Mouse (Mus musculus) forebrain, embryonic 15.5 days (tissue): ENCODE data around the gene Elovl4. TPM values are rescaled to one million over a fixed set of nuclear protein-coding genes. Genes with fewer than 3 reads are reported as not detected.

Experiments used
- ATAC-seq: fragments of 200-750 bp; cut with Nextera tagmentation; replicated peaks from 2 replicates; pipeline ENCODE4 v1.8.0; 2017; ENCODE audit warnings: mild to moderate bottlenecking, moderate TSS enrichment, moderate library complexity
- H3K27ac ChIP-seq: fragments of 300-500 bp; sonication (generic); replicated peaks from 2 replicates; pipeline ENCODE4 v1.5.1; 2015; ENCODE audit warnings: mild to moderate bottlenecking, inconsistent platforms
- H3K27me3 ChIP-seq: fragments of 300-500 bp; sonication (generic); 2 replicates; pipeline ENCODE4 v1.6.1; 2015; ENCODE audit warnings: inconsistent platforms
- H3K36me3 ChIP-seq: fragments of 300-500 bp; sonication (generic); 2 replicates; pipeline ENCODE4 v1.6.1; 2015; ENCODE audit warnings: mild to moderate bottlenecking, inconsistent platforms
- H3K4me1 ChIP-seq: fragments of 300-500 bp; sonication (generic); 2 replicates; pipeline ENCODE4 v1.6.1; 2015; ENCODE audit warnings: inconsistent platforms
- H3K4me2 ChIP-seq: fragments of 300-500 bp; sonication (generic); replicated peaks from 2 replicates; pipeline ENCODE4 v1.6.1; 2015; ENCODE audit warnings: mild to moderate bottlenecking, inconsistent platforms
- H3K4me3 ChIP-seq: fragments of 300-500 bp; sonication (generic); 2 replicates; pipeline ENCODE4 v1.5.1; 2015; ENCODE audit warnings: mild to moderate bottlenecking, inconsistent platforms
- H3K9ac ChIP-seq: fragments of 300-500 bp; sonication (generic); replicated peaks from 2 replicates; pipeline ENCODE4 v1.6.1; 2015; ENCODE audit warnings: mild to moderate bottlenecking, inconsistent platforms
- H3K9me3 ChIP-seq: fragments of 300-500 bp; sonication (generic); 2 replicates; pipeline ENCODE4 v1.6.1; 2016; ENCODE audit warnings: inconsistent platforms
- WGBS: fragments of 180-500 bp; shearing (Covaris S2); methylation state at CpG from one replicate; pipeline ENCODE4 v1.1.7; 2015; ENCODE audit warnings: mixed read lengths; 5-methylcytosine and 5-hydroxymethylcytosine counted together
- polyA plus RNA-seq: library from polyadenylated mRNA; unstranded; fragments of >200 nt; fragmentation: Nextera tagmentation; extraction: Ambion mirVana; gene quantifications from 2 replicates; pipeline ENCODE4 v1.2.1, GENCODE M21; 2015

Gene Elovl4
- polyA plus RNA-seq, 1 experiment from 2014 or later = 72.0 TPM

DNA sequence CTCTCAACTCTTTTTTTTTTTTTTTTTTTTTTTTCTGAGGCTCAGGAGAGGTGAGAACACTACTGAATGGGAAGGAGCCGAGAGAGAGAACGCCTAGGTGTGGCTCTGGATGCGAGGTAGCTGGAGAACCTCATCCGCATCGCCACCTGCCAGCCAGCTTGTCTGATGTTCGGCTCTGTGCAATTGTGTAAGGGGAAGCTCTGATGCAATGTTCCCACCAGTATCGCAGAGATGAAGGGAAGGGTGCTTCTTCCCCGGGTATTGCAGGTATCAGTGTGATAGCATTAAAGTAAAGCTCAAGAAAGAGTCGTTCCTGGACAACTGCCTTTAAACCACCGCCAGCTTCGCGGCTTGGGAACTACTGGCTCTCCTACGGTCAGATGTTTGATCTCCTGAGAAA is 1.7 kb downstream of the Elovl4 start:
- H3K9me3 ChIP-seq = no peaks in the 10 kb centered on the region
- no peak overlapping the region for H3K27ac ChIP-seq
- peak overlapping the region; percentile 17; the same call in 1 of the 2 replicates for H3K9ac ChIP-seq
- no peak for ATAC-seq
- peak overlapping the region; percentile 94 for H3K4me3 ChIP-seq
- no peaks in the 10 kb centered on the region for H3K36me3 ChIP-seq
- H3K4me1 ChIP-seq = peaks cover 31% of the 10 kb centered on the region
- peak overlapping the region; percentile 91 for H3K4me2 ChIP-seq
- no peaks in the 10 kb centered on the region for H3K27me3 ChIP-seq
- WGBS = 68% methylated on average over 13 of the region's 13 CpGs

DNA sequence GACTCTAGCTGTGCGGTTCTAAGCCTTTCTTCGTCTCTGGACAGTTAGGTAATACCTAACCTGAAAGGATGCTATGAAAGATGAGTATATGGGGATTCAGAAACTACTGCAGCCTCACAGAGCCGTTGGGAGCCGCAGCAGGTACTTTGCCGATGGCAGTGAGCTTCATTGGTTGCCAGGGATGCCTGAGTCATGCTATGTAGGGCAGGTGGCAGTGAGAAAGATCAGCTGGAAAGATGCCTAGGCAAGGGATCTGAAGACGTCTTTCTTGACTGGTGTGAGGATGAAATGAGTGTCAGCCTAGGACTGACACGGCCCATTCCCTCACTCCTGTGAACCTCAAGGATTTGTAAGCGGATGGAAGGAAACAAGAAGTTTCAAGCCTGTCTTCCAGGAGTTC is 8.2 kb downstream of the Elovl4 start:
- no peak overlapping the region for H3K4me3 ChIP-seq
- no peak overlapping the region for H3K9ac ChIP-seq
- no peaks in the 10 kb centered on the region for H3K36me3 ChIP-seq
- H3K27ac ChIP-seq = no peak overlapping the region
- H3K4me2 ChIP-seq = no peak overlapping the region
- ATAC-seq = no peak
- no peaks in the 10 kb centered on the region for H3K9me3 ChIP-seq
- no peaks in the 10 kb centered on the region for H3K27me3 ChIP-seq
- H3K4me1 ChIP-seq = 0 out of 2 replicates have a peak, but pooled peaks cover 3% of the 10 kb centered on the region
- 80% methylated on average over 8 of the region's 8 CpGs for WGBS

DNA sequence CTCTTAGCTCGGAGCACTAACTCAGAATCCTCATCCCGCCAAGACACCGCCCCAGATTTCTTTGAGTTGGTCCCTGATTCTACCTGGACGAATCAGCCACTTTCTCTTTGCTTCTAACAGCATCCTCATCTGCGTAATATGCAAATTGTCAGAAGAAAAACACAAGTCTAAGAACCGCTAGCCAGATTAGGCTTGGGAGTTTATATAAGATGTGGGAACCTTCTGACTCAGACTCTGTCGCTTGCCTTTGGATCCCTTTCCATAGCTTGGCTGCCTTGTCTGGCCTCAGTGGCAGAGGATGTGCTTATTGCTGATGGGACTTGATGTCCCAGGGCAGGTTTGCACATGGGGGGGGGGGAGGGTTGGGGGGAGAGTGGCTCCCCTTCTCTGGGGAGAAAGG is 9.2 kb downstream of the Elovl4 start:
- H3K27me3 ChIP-seq = no peaks in the 10 kb centered on the region
- no peaks in the 10 kb centered on the region for H3K9me3 ChIP-seq
- ATAC-seq = no peak
- no peak overlapping the region for H3K4me2 ChIP-seq
- H3K4me1 ChIP-seq = no peaks in the 10 kb centered on the region
- 88% methylated on average over 7 of the region's 7 CpGs for WGBS
- no peak overlapping the region for H3K4me3 ChIP-seq
- H3K9ac ChIP-seq = no peak overlapping the region
- no peak overlapping the region for H3K27ac ChIP-seq
- no peaks in the 10 kb centered on the region for H3K36me3 ChIP-seq

DNA sequence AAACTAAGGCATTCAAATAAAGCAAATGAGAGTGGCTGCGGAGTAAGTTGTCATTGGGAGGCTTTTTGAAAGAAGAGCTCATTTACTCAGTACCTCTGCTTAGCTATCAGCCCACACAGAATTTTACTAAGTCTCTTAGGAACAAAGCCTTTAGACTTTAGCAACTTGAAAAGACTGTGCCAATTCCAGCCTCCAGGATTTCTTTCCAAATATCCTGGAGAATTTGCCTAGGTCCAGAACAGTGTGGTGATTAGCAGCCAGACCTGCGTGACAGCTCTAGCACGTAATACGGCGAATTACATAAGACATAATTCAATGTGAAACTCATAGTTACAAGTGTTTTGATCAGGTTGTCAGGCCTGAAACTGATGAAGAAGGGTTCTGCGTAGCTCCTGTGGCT is 16.8 kb downstream of the Elovl4 start:
- Histone ChIP-seq H3K36me3 (peaks cover 14% of the 10 kb centered on the region), H3K4me3 (no peak overlapping the region), H3K27me3 (no peaks in the 10 kb centered on the region), H3K4me1 (no peaks in the 10 kb centered on the region), H3K4me2 (no peak overlapping the region), H3K27ac (no peak overlapping the region), H3K9ac (no peak overlapping the region), H3K9me3 (no peaks in the 10 kb centered on the region)
- 89% methylated on average over 6 of the region's 6 CpGs for WGBS
- ATAC-seq = no peak

DNA sequence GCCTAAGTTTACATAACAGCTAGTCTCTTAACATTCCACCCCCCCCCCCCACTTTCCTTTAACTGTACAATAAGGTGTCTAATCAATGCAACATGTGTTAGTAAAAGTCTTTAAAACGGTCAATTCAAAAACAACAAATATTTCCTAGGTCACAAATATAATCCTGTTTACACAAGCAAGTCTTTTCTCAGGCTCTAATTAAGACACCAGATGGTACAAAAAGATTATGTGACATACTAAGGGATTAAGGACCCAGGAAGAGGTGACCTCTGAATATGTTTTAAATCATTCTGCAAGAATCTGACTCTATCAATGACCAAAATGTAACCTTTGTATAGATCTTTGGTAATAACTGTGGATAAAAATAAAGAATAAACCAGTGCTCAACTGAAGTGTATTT is 20.6 kb downstream of the Elovl4 start:
- H3K9me3 ChIP-seq = no peaks in the 10 kb centered on the region
- WGBS = 80% methylated on average over 1 of the region's 1 CpGs
- ATAC-seq = no peak
- H3K36me3 ChIP-seq = peaks cover 36% of the 10 kb centered on the region
- no peak overlapping the region for H3K4me2 ChIP-seq
- no peaks in the 10 kb centered on the region for H3K27me3 ChIP-seq
- H3K27ac ChIP-seq = no peak overlapping the region
- H3K9ac ChIP-seq = no peak overlapping the region
- H3K4me1 ChIP-seq = no peaks in the 10 kb centered on the region
- H3K4me3 ChIP-seq = no peak overlapping the region

DNA sequence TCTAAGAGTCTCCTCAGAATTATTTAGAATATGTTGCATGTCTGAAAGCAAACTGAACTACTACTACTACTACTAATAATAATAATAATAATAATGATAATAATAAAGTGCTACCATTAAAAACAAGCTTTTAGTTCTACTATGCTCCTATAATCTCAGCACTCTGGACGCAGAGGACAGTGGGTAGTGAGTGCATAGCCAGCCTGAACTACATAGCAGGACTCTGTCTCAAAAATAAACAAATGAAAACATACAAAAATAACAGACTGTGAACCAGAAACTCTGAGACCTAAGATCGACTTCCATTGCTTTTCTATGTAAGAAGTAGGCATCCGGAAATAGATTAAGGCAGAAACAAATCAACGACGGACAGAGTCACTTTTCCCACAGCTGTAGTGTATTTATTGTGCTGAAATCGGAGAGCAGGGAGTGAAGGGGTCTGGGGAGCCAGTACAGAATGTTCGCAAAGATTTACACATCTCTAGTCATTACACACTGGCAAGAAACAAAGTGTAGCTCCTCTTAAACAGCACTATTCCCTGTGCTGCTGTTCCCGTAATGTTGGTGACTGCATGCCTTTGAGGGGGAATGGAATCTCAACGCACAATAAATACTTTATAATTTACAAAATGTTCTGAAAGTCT is 27.6 kb downstream of the Elovl4 start:
- no peaks in the 10 kb centered on the region for H3K9me3 ChIP-seq
- no peaks in the 10 kb centered on the region for H3K27me3 ChIP-seq
- ATAC-seq = no peak
- peaks cover 26% of the 10 kb centered on the region for H3K36me3 ChIP-seq
- H3K4me1 ChIP-seq = no peaks in the 10 kb centered on the region
- no peak overlapping the region for H3K4me2 ChIP-seq
- no peak overlapping the region for H3K9ac ChIP-seq
- H3K27ac ChIP-seq = no peak overlapping the region
- 85% methylated on average over 9 of the region's 9 CpGs for WGBS
- H3K4me3 ChIP-seq = no peak overlapping the region

DNA sequence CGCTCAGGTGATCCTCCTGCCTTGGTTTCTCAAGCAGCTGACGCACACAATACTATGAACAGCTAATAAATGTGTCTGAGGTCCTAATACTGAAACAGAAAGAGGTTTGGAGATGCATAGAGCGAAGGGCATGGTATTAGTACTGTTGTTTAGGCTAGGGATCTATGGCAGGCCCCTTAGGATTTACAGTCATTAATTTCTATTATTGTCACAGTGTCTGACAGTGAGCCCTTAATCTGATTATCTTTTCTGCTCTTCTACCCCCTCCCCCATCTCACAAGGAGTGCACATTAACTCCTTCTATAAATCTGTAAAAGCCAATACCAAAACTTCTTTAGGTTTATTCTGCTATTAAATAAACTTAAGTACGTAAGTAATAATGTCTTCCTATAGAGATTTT is 44.8 kb downstream of the Elovl4 start:
- Histone ChIP-seq H3K27me3 (no peaks in the 10 kb centered on the region), H3K4me1 (no peaks in the 10 kb centered on the region), H3K4me3 (no peak overlapping the region), H3K9me3 (no peaks in the 10 kb centered on the region), H3K9ac (no peak overlapping the region), H3K27ac (no peak overlapping the region), H3K4me2 (no peak overlapping the region), H3K36me3 (no peaks in the 10 kb centered on the region)
- no peak for ATAC-seq
- 81% methylated on average over 4 of the region's 4 CpGs for WGBS

DNA sequence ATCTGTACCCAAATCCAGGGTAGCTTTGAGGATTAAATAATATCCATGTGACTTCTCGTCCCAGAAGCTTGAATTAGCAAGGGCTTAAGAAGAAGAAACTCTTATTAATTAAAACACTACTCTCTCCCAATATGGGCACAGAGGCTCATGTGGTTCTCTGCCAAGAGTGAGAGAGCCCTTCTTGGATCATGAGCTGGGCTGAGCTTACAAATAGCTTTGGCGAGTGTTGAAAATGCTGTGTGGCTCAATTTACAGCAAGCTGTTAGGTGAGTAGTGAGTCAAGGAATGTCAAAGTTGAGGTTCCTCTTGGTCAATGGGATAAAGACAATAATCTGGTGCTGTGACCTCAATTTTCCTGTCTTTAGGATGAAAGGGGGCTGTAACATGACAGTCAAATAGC is 74.2 kb downstream of the Elovl4 start:
- WGBS = 66% methylated on average over 2 of the region's 2 CpGs
- ATAC-seq = no peak
- no peak overlapping the region for H3K27ac ChIP-seq
- 0 out of 2 replicates have a peak, but pooled peaks cover 4% of the 10 kb centered on the region for H3K4me1 ChIP-seq
- no peaks in the 10 kb centered on the region for H3K27me3 ChIP-seq
- H3K4me3 ChIP-seq = no peak overlapping the region
- no peak overlapping the region for H3K9ac ChIP-seq
- no peaks in the 10 kb centered on the region for H3K9me3 ChIP-seq
- no peak overlapping the region for H3K4me2 ChIP-seq
- no peaks in the 10 kb centered on the region for H3K36me3 ChIP-seq

DNA sequence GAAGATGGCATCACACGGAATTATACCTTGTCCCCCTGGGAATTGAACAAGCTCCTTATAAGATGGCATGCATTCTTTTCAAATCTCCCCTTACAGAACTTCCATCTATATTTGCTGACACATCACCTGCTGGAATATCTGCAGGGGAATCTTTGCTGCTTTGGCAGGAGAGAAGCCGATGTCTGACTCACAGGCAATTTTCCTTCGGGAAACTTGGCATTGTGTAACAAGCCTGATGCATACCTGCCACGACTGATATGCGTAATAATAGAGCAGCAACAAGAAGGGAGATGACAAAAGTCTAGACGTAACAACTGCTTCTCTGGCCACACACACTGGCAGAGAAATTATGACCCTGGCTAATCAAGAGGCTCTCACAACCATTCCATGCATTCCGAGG is 75.2 kb downstream of the Elovl4 start:
- no peak overlapping the region for H3K4me3 ChIP-seq
- H3K36me3 ChIP-seq = no peaks in the 10 kb centered on the region
- WGBS = 71% methylated on average over 7 of the region's 7 CpGs
- H3K4me2 ChIP-seq = no peak overlapping the region
- no peak overlapping the region for H3K9ac ChIP-seq
- H3K9me3 ChIP-seq = no peaks in the 10 kb centered on the region
- no peak for ATAC-seq
- no peak overlapping the region for H3K27ac ChIP-seq
- 0 out of 2 replicates have a peak, but pooled peaks cover 10% of the 10 kb centered on the region for H3K4me1 ChIP-seq
- no peaks in the 10 kb centered on the region for H3K27me3 ChIP-seq

Other genes starting within 250 kb of the Elovl4 start
- gene Ttk, start 28.4 kb upstream of the Elovl4 start, polyA plus RNA-seq = 17.3 TPM in 2 replicates
- gene Bckdhb, start 118.9 kb upstream of the Elovl4 start, polyA plus RNA-seq = 34.2 and 36.0 TPM in 2 replicates